Mouse (Mus musculus) stomach, embryonic 16.5 days (tissue): ENCODE results near the gene Tcl1b5. TPM values are rescaled to one million over a fixed set of nuclear protein-coding genes. Genes with fewer than 3 reads are reported as not detected.
"Not testable (repeated sequence)": the region's sequence is repeated elsewhere in the genome, so short reads cannot be mapped to it uniquely, and the experiment has no call there.

Experiments used
- ATAC-seq: fragments of 200-750 bp; cut with Nextera tagmentation; 2 replicates; pipeline ENCODE4 v1.8.0; 2017; ENCODE audit warnings: moderate number of reproducible peaks, moderate TSS enrichment; ENCODE audit not compliant: insufficient read depth, low FRiP score
- H3K27ac ChIP-seq: fragments of 300-500 bp; sonication (generic); 2 replicates; pipeline ENCODE4 v1.5.1; 2014; ENCODE audit warnings: low read length
- H3K27me3 ChIP-seq: fragments of 300-500 bp; sonication (generic); 2 replicates; pipeline ENCODE4 v1.6.1; 2014; ENCODE audit warnings: low read length, control low read depth, mixed read lengths; ENCODE audit not compliant: control insufficient read depth, insufficient read depth
- H3K36me3 ChIP-seq: fragments of 300-500 bp; sonication (generic); 2 replicates; pipeline ENCODE4 v1.6.1; 2014; ENCODE audit warnings: low read length; ENCODE audit not compliant: control insufficient read depth, insufficient read depth
- H3K4me1 ChIP-seq: fragments of 300-500 bp; sonication (generic); 2 replicates; pipeline ENCODE4 v1.6.1; 2014; ENCODE audit warnings: low read length, control low read depth, mixed read lengths; ENCODE audit not compliant: control insufficient read depth, insufficient read depth
- H3K4me2 ChIP-seq: fragments of 300-500 bp; sonication (generic); 2 replicates; pipeline ENCODE4 v1.6.1; 2014; ENCODE audit warnings: low read depth, low read length, mixed read lengths
- H3K4me3 ChIP-seq: fragments of 300-500 bp; sonication (generic); replicated peaks from 2 replicates; pipeline ENCODE4 v1.5.1; 2014; ENCODE audit warnings: mild to moderate bottlenecking, low read length
- H3K9ac ChIP-seq: fragments of 300-500 bp; sonication (generic); 2 replicates; pipeline ENCODE4 v1.6.1; 2014; ENCODE audit warnings: low read length
- H3K9me3 ChIP-seq: fragments of 300-500 bp; sonication (generic); replicated peaks from 2 replicates; pipeline ENCODE4 v1.6.1; 2016; ENCODE audit warnings: low read length, control low read depth; ENCODE audit not compliant: control insufficient read depth
- WGBS: fragments of 180-500 bp; shearing (Covaris S2); extraction: QIAGEN DNeasy Blood & Tissue Kit; methylation state at CpG from one replicate; pipeline ENCODE4 v1.1.7; 2014; 5-methylcytosine and 5-hydroxymethylcytosine counted together
- polyA plus RNA-seq: library from polyadenylated mRNA; unstranded; fragments of >200 nt; fragmentation: Nextera tagmentation; extraction: Ambion mirVana; gene quantifications from 2 replicates; pipeline ENCODE4 v1.2.1, GENCODE M21; 2015

Tcl1b5 gene
- polyA plus RNA-seq, 1 experiment from 2014 or later, result not detected

GRCm38 (mm10) chr12:105145714-105146113 lies 30.4 kb upstream of the Tcl1b5 start, which contains the start of gene Tcl1b2:
TSS of gene Tcl1b2 (plus strand) at chr12:105146014.
- H3K4me1 ChIP-seq, result no peaks in the 10 kb centered on the region
- ATAC-seq, result no peak
- H3K27ac ChIP-seq, result no peak within 1 kb of the TSS
- no peaks in the 10 kb centered on the region for H3K27me3 ChIP-seq
- no peak within 1 kb of the TSS for H3K4me3 ChIP-seq
- WGBS, result 78% methylated on average over 3 of the region's 3 CpGs
- H3K9ac ChIP-seq, result no peak within 1 kb of the TSS
- no peaks in the 10 kb centered on the region for H3K36me3 ChIP-seq
- H3K9me3 ChIP-seq, result no peaks in the 10 kb centered on the region
- H3K4me2 ChIP-seq, result no peak within 1 kb of the TSS

DNA sequence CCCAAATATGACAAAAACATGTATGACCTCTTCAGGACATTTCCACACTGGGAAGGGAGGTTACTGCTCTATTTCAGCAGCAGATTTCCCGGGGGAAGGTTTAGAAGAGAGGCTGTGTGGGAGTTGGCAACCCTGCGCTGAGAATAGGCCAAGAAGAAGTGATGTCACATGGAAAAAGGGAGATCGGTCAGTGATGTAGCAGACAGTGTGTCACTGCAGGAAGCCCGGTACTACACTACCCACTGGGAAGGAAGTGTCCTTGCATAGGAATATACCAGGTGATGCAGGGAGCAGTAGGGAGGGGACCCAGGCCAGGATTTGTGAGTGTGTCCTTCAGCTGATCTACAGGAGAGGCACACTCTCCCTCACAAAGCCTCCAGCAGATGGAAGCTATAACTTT lies 20.9 kb upstream of the Tcl1b5 start:
- H3K4me2 ChIP-seq, H3K27ac ChIP-seq, H3K27me3 ChIP-seq, H3K36me3 ChIP-seq, H3K9ac ChIP-seq, H3K4me1 ChIP-seq, ATAC-seq, H3K9me3 ChIP-seq, H3K4me3 ChIP-seq: not testable (repeated sequence)
- 58% methylated on average over 4 of the region's 4 CpGs for WGBS

DNA sequence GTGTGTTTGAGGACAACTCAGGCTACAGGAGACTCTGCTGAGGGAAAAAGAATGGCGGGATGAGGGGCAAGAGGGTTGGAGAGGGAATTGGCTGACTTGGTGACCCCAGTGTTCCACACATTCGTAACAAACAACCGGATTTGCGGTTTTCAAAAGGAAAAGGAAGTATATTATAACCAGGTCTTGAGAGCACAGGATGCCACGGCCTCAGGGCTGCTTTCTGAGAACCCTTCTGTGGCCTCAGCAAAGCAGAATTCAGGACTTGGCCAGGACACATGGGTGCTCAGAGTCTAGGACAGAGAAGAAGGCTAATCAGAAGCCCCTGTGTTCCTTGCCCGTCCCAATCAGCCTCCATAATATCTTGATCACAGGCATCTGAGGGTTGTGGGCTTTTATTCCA lies 17.3 kb upstream of the Tcl1b5 start:
- Histone ChIP-seq H3K27me3 (no peaks in the 10 kb centered on the region), H3K27ac (no peak overlapping the region), H3K4me1 (no peaks in the 10 kb centered on the region), H3K4me2 (no peak overlapping the region), H3K9me3 (no peaks in the 10 kb centered on the region), H3K9ac (no peak overlapping the region), H3K4me3 (no peak overlapping the region), H3K36me3 (no peaks in the 10 kb centered on the region)
- 78% methylated on average over 6 of the region's 6 CpGs for WGBS
- ATAC-seq, result no peak

- no peak within 1 kb of the TSS for H3K27ac ChIP-seq
- no peaks in the 10 kb centered on the region for H3K9me3 ChIP-seq
- no peaks in the 10 kb centered on the region for H3K36me3 ChIP-seq
- H3K9ac ChIP-seq, result no peak within 1 kb of the TSS
- no peak for ATAC-seq
- WGBS, result 74% methylated on average over 4 of the region's 4 CpGs
- H3K4me1 ChIP-seq, result no peaks in the 10 kb centered on the region
- no peaks in the 10 kb centered on the region for H3K27me3 ChIP-seq
- no peak within 1 kb of the TSS for H3K4me3 ChIP-seq
- H3K4me2 ChIP-seq, result no peak within 1 kb of the TSS
Observed at GRCm38 (mm10) chr12:105159390-105159789, 16.8 kb upstream of the Tcl1b5 start, which contains the start of gene Tcl1b1. TSS of gene Tcl1b1 (plus strand) at chr12:105159690.

DNA sequence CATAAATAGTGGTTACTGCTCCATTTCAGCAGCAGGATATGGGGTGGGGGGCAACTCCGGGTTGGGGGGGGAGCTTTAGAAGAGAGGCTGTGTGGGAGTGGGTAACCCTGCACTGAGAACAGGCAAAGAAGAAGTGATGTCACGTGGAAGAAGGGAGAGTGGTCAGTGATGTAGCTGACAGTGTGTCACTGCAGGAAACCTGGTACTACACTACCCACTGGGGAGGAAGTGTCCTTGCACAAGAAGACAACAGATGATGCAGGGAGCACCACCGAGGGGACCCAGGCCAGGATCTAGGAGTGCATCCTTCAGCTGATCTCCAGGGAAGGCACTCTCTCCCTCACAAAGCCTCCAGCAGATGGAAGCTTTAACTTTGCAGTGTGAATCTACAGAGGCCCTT lies 9.4 kb upstream of the Tcl1b5 start:
- Histone ChIP-seq H3K27ac (no peak overlapping the region), H3K4me3 (no peak overlapping the region), H3K27me3 (no peaks in the 10 kb centered on the region), H3K36me3 (no peaks in the 10 kb centered on the region), H3K4me2 (no peak overlapping the region), H3K9ac (no peak overlapping the region), H3K4me1 (no peaks in the 10 kb centered on the region), H3K9me3 (no peaks in the 10 kb centered on the region)
- WGBS, result 65% methylated on average over 3 of the region's 3 CpGs
- no peak for ATAC-seq

- Histone ChIP-seq H3K36me3 (no peaks in the 10 kb centered on the region), H3K9ac (no peak overlapping the region), H3K9me3 (no peaks in the 10 kb centered on the region), H3K4me1 (no peaks in the 10 kb centered on the region), H3K4me3 (no peak overlapping the region), H3K4me2 (no peak overlapping the region), H3K27ac (no peak overlapping the region), H3K27me3 (no peaks in the 10 kb centered on the region)
- ATAC-seq, result no peak
- 76% methylated on average over 2 of the region's 2 CpGs for WGBS
Observed at GRCm38 (mm10) chr12:105173366-105173765, 2.8 kb upstream of the Tcl1b5 start.

DNA sequence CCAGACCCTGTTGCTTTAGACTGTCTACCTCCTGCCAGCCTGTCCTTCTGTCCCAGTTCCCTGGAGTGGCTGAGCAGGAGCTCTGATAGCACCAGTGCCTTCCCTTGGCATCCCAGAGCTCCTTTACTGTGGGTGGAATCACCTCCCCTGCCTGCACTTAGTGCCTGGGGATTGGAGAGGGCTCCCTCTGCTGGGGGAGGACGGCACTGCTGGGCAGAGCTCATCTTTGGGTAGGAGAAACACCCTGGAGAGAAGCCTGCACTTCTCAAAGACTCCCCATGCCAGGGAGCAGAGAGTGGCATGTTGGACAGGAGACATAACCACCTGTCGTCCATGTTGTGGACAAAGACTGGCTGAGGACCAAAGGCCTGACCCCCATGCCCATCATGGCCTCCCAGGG lies 1.8 kb upstream of the Tcl1b5 start:
- WGBS, result 25% methylated on average over 2 of the region's 2 CpGs
- H3K4me1 ChIP-seq, H3K36me3 ChIP-seq: not testable (repeated sequence)

DNA sequence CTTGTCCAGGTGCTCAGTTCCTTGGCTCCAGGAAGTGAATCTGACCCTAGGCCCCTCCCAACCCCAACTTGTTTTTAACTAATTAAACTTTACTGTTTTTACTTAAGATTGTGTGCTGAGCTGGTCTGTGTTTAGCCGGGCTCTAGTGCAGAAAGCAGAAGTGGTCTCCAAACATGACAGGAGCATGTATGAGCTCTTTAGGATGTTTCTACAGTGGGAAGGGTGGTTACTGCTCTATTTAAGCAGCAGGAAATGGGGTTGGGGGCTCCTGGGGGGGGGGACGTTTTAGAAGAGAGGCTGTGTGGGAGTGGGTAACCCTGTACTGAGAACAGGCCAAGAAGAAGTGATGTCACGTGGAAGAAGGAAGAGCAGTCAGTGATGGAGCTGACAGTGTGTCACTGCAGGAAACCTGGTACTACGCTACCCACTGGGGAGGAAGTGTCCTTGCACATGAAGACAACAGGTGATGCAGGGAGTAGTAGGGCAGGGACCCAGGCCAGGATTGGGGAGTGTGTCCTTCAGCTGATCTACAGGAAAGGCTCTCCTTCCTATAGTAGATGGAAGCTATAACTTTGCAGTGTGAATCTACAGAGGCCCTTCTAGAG lies 5.0 kb downstream of the Tcl1b5 start:
- not testable (repeated sequence) for H3K9ac ChIP-seq, H3K9me3 ChIP-seq, H3K27ac ChIP-seq, H3K4me3 ChIP-seq, ATAC-seq, H3K27me3 ChIP-seq, H3K4me2 ChIP-seq, H3K4me1 ChIP-seq, H3K36me3 ChIP-seq
- WGBS, result 63% methylated on average over 4 of the region's 4 CpGs

More for the DNA sequence above, 1.8 kb upstream of the Tcl1b5 start:
- not testable (repeated sequence) for H3K27me3 ChIP-seq, H3K9me3 ChIP-seq, H3K9ac ChIP-seq, H3K4me2 ChIP-seq, H3K27ac ChIP-seq, H3K4me3 ChIP-seq, ATAC-seq

DNA sequence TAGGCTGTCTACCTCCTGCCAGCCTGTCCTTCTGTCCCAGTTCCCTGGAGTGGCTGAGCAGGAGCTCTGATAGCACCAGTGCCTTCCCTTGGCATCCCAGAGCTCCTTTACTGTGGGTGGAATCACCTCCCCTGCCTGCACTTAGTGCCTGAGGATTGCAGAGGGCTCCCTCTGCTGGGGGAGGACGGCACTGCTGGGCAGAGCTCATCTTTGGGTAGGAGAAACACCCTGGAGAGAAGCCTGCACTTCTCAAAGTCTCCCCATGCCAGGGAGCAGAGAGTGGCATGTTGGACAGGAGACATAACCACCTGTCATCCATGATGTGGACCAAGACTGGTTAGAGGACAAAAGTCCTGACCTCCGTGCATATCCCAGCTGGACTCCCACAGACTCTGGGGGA lies 12.8 kb downstream of the Tcl1b5 start:
- WGBS, result 26% methylated on average over 2 of the region's 2 CpGs
- H3K27ac ChIP-seq, H3K36me3 ChIP-seq, ATAC-seq, H3K9ac ChIP-seq, H3K4me3 ChIP-seq, H3K9me3 ChIP-seq, H3K4me2 ChIP-seq, H3K4me1 ChIP-seq, H3K27me3 ChIP-seq: not testable (repeated sequence)
